Mouse (Mus musculus): Measurements from ENCODE around the gene Sema5a. TPM values are rescaled to one million over a fixed set of nuclear protein-coding genes. Genes with fewer than 3 reads are reported as not detected.
A peak's percentile ranks its signal among the peaks of the same experiment; 100 is the strongest.

Sema5a gene
- polyA plus RNA-seq, 1 experiment from 2014 or later, result 10.0 TPM

DNA sequence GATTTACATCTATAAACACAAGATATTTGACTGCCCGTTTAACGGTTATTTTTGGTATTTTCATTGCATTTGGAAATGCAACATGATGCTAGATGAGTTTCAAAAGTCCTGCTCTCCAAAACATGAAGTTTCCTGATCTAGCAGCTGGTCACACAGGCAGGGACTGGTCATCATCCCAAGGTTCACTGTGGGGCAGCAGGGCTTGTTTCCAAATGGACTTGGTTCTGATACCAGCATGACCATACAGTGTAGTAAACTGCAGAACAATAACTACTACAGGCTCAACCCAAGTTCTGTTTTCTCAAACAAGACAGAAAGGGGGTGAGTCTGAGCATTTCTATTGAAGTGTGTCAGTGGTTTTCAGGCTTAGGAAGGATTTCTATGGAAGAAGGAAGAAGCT, 314.3 kb downstream of the Sema5a start:
- WGBS, result 89% methylated on average over 2 of the region's 2 CpGs

DNA sequence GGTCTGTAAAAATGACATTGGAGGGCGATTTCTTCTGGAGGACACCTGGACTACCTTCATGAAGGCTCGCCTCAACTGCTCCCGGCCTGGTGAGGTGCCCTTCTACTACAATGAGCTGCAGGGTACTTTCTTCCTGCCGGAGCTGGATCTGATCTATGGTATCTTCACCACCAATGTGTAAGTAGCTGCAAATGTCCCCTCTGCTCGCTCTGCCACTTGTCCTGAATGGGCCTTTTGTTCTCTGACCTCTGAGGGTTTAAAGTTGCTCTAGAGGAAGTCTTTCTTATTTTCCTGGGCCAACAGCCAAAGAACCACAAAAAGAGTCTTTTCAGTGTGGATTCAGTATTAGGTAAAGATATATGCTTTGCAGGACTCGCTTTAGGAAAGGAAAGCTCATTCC, 318.0 kb downstream of the Sema5a start:
- no peak overlapping the region for H3K9ac ChIP-seq (ENCODE audit: low read length)
- no peaks in the 10 kb centered on the region for H3K27me3 ChIP-seq (ENCODE audit: control insufficient read depth, insufficient read depth, low read length)
- H3K4me2 ChIP-seq (ENCODE audit: low read length), result no peak overlapping the region
- H3K36me3 ChIP-seq (ENCODE audit: control insufficient read depth, insufficient read depth, low read length), result no peaks in the 10 kb centered on the region
- peak overlapping the region in 1 of 2 experiments; percentile 32; a peak in 1 of 4 replicates for H3K27ac ChIP-seq (replicated peaks in 1 of 2; ENCODE audit: control insufficient read depth in 1 of 2, insufficient read depth in 1 of 2, low read depth in 2 of 2, low read length in 2 of 2)
- peaks cover 0 to 2% of the 10 kb centered on the region in 2 experiments; a peak in 1 of 4 replicates for H3K4me1 ChIP-seq (ENCODE audit: control insufficient read depth in 2 of 2, insufficient read depth in 2 of 2, low read length in 2 of 2)
- 54% methylated on average over 6 of the region's 6 CpGs for WGBS
- no peaks in the 10 kb centered on the region for H3K9me3 ChIP-seq (ENCODE audit: control insufficient read depth, low read length)
- no peak overlapping the region for H3K4me3 ChIP-seq (ENCODE audit: control insufficient read depth in 1 of 2, insufficient read depth in 1 of 2, low read depth in 1 of 2, low read length in 2 of 2)
- no peak for ATAC-seq (ENCODE audit: insufficient number of reproducible peaks, insufficient read depth, low FRiP score, low read depth)

More for the DNA sequence above, 314.3 kb downstream of the Sema5a start:
- H3K9me3 ChIP-seq (ENCODE audit: control insufficient read depth, low read length), result no peaks in the 10 kb centered on the region
- H3K9ac ChIP-seq (ENCODE audit: low read length), result no peak overlapping the region
- no peak overlapping the region for H3K4me2 ChIP-seq (ENCODE audit: low read length)
- H3K36me3 ChIP-seq (ENCODE audit: control insufficient read depth, insufficient read depth, low read length), result no peaks in the 10 kb centered on the region
- H3K4me1 ChIP-seq (ENCODE audit: control insufficient read depth in 2 of 2, insufficient read depth in 2 of 2, low read length in 2 of 2), result peaks cover 0 to 2% of the 10 kb centered on the region in 2 experiments; a peak in 1 of 4 replicates
- no peak for ATAC-seq (ENCODE audit: insufficient number of reproducible peaks, insufficient read depth, low FRiP score, low read depth)
- no peaks in the 10 kb centered on the region for H3K27me3 ChIP-seq (ENCODE audit: control insufficient read depth, insufficient read depth, low read length)
- H3K27ac ChIP-seq (replicated peaks in 1 of 2; ENCODE audit: control insufficient read depth in 1 of 2, insufficient read depth in 1 of 2, low read depth in 2 of 2, low read length in 2 of 2), result no peak overlapping the region
- no peak overlapping the region for H3K4me3 ChIP-seq (ENCODE audit: control insufficient read depth in 1 of 2, insufficient read depth in 1 of 2, low read depth in 1 of 2, low read length in 2 of 2)

DNA sequence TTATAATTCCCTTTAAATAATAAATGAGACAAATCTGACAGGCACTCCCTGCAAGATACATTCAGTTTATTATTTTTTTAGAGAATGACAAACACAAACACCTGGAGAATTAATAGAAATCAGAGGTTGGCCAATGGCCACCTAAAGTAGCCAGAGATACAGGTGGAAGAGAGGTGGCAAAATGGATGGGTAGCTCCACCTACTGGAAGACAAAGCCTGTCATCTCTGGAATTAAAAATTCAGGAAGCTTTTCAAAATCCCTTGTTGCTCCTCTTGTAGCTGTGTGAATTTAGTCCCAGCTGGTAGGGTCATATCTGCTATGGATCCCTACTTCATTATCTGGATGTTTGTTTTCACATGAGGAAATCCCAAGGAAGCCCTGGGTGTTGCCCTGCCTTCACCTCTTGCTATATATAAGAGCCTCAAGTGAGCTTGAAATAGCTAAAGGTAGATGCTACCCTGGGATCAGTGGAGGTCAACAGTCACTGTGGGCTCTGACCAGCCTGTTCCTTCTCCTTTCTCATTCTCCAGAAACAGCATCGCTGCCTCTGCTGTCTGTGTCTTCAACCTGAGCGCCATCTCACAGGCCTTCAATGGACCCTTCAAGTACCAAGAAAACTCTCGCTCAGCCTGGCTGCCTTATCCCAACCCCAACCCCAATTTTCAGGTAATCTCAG, 323.7 kb downstream of the Sema5a start:
- Histone ChIP-seq H3K4me1 (ENCODE audit: control insufficient read depth in 2 of 2, insufficient read depth in 2 of 2, low read length in 2 of 2) (no peaks in the 10 kb centered on the region), H3K9me3 (ENCODE audit: control insufficient read depth, low read length) (no peaks in the 10 kb centered on the region), H3K4me3 (ENCODE audit: control insufficient read depth in 1 of 2, insufficient read depth in 1 of 2, low read depth in 1 of 2, low read length in 2 of 2) (no peak overlapping the region), H3K9ac (ENCODE audit: low read length) (no peak overlapping the region), H3K27ac (replicated peaks in 1 of 2; ENCODE audit: control insufficient read depth in 1 of 2, insufficient read depth in 1 of 2, low read depth in 2 of 2, low read length in 2 of 2) (no peak overlapping the region), H3K4me2 (ENCODE audit: low read length) (no peak overlapping the region), H3K27me3 (ENCODE audit: control insufficient read depth, insufficient read depth, low read length) (no peaks in the 10 kb centered on the region), H3K36me3 (ENCODE audit: control insufficient read depth, insufficient read depth, low read length) (no peaks in the 10 kb centered on the region)
- ATAC-seq (ENCODE audit: insufficient number of reproducible peaks, insufficient read depth, low FRiP score, low read depth), result no peak
- 90% methylated on average over 3 of the region's 3 CpGs for WGBS

DNA sequence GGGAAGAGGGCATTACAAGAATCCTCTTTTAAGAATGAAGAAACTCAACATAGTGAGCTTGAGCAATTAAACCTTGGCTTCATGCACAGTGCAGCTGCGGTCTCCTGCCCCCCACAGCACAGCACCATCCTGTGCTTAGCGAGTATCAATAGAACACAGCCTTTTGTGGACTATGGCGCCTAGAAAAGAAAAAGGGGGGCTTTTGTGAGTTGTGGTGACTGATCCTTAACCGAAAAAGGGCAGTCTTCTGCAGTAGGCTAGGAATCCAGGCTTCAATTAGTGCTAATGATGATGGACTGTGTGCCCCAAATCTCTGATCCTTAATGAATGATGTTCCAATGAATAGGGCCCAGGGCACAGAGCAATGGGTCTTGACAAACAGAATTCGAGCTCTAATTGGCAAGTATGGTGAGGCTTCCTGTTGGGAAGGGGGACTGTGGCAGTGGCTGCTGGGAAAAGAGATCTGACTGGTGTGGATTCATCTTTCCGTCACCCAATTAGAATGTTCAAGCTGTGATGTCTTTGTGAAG, 324.3 kb downstream of the Sema5a start:
- 71% methylated on average over 6 of the region's 6 CpGs for WGBS
- Histone ChIP-seq H3K27ac (replicated peaks in 1 of 2; ENCODE audit: control insufficient read depth in 1 of 2, insufficient read depth in 1 of 2, low read depth in 2 of 2, low read length in 2 of 2) (no peak overlapping the region), H3K36me3 (ENCODE audit: control insufficient read depth, insufficient read depth, low read length) (no peaks in the 10 kb centered on the region), H3K4me1 (ENCODE audit: control insufficient read depth in 2 of 2, insufficient read depth in 2 of 2, low read length in 2 of 2) (no peaks in the 10 kb centered on the region), H3K4me2 (ENCODE audit: low read length) (no peak overlapping the region), H3K9ac (ENCODE audit: low read length) (no peak overlapping the region), H3K4me3 (ENCODE audit: control insufficient read depth in 1 of 2, insufficient read depth in 1 of 2, low read depth in 1 of 2, low read length in 2 of 2) (no peak overlapping the region), H3K27me3 (ENCODE audit: control insufficient read depth, insufficient read depth, low read length) (no peaks in the 10 kb centered on the region), H3K9me3 (ENCODE audit: control insufficient read depth, low read length) (no peaks in the 10 kb centered on the region)
- ATAC-seq (ENCODE audit: insufficient number of reproducible peaks, insufficient read depth, low FRiP score, low read depth), result no peak

DNA sequence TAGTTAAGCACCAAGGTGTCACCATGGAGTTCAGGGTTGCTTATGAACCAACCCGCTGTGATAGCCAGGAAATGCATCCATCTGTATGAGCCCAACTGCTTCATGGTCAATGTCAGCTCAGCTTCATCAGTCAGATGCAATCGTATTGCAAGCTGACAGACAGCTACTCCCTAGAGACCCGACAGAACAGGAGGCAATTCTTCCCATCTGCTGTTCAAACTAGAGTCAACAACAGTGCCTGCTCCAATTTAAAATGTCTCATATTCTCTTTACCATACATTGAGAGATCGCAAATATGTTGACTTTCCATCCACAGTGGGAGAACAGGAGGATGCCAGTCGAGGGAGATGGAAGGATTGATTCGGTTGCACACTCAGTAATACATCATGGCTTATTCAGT, 329.7 kb downstream of the Sema5a start:
- 82% methylated on average over 6 of the region's 6 CpGs for WGBS
- Histone ChIP-seq H3K27me3 (ENCODE audit: control insufficient read depth, insufficient read depth, low read length) (no peaks in the 10 kb centered on the region), H3K4me1 (ENCODE audit: control insufficient read depth in 2 of 2, insufficient read depth in 2 of 2, low read length in 2 of 2) (no peaks in the 10 kb centered on the region)

DNA sequence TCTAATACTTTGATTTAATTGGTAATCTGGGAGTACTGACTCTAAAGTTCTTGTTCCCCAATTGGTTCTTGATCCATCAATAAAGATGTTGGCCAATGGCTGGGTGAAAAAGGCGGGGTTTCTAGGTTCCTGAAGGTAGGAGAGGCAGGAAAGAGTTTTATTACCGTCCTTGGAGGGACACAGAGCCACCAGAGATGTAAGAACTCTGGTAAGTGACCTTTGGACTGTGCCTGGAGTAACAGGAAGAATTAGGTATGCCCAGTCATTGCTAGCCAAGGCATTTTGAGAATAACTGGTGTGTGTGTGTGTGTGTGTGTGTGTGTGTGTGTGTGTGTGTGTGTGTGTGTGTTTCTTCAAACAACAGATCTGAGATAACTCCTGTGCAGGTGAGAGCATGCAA, 330.6 kb downstream of the Sema5a start:
- H3K36me3 ChIP-seq (ENCODE audit: control insufficient read depth, insufficient read depth, low read length), result no peaks in the 10 kb centered on the region
- WGBS, result 71% methylated on average over 2 of the region's 2 CpGs
- no peaks in the 10 kb centered on the region for H3K9me3 ChIP-seq (ENCODE audit: control insufficient read depth, low read length)
- no peaks in the 10 kb centered on the region for H3K27me3 ChIP-seq (ENCODE audit: control insufficient read depth, insufficient read depth, low read length)
- ATAC-seq (ENCODE audit: insufficient number of reproducible peaks, insufficient read depth, low FRiP score, low read depth), result no peak
- H3K4me1 ChIP-seq (ENCODE audit: control insufficient read depth in 2 of 2, insufficient read depth in 2 of 2, low read length in 2 of 2), result no peaks in the 10 kb centered on the region
- H3K4me3 ChIP-seq (ENCODE audit: control insufficient read depth in 1 of 2, insufficient read depth in 1 of 2, low read depth in 1 of 2, low read length in 2 of 2), result no peak overlapping the region
- H3K4me2 ChIP-seq (ENCODE audit: low read length), result no peak overlapping the region
- H3K27ac ChIP-seq (replicated peaks in 1 of 2; ENCODE audit: control insufficient read depth in 1 of 2, insufficient read depth in 1 of 2, low read depth in 2 of 2, low read length in 2 of 2), result no peak overlapping the region
- no peak overlapping the region for H3K9ac ChIP-seq (ENCODE audit: low read length)

More for the DNA sequence above, 329.7 kb downstream of the Sema5a start:
- H3K9me3 ChIP-seq (ENCODE audit: control insufficient read depth, low read length), result no peaks in the 10 kb centered on the region
- H3K9ac ChIP-seq (ENCODE audit: low read length), result no peak overlapping the region
- no peak for ATAC-seq (ENCODE audit: insufficient number of reproducible peaks, insufficient read depth, low FRiP score, low read depth)
- no peak overlapping the region for H3K4me2 ChIP-seq (ENCODE audit: low read length)
- no peak overlapping the region for H3K27ac ChIP-seq (replicated peaks in 1 of 2; ENCODE audit: control insufficient read depth in 1 of 2, insufficient read depth in 1 of 2, low read depth in 2 of 2, low read length in 2 of 2)
- no peaks in the 10 kb centered on the region for H3K36me3 ChIP-seq (ENCODE audit: control insufficient read depth, insufficient read depth, low read length)
- no peak overlapping the region for H3K4me3 ChIP-seq (ENCODE audit: control insufficient read depth in 1 of 2, insufficient read depth in 1 of 2, low read depth in 1 of 2, low read length in 2 of 2)

DNA sequence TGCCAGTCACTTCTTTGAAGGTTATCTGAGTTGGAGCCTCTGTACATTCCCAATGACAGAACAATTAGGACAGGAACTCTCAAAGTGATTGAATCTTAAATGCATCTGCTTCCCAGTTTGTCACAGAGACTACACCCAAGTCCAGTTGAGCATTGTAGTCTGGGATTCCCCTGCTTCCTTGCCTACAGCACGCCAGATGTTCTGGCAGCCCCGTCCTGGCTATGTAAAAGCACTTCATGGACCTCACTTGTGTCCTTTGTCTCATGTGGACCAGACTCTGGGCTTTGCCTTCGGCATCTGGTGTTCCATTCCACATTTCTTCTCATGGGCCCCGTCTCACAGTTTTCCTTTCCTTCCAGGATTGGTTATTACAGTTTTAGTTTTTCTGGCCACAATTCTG, 334.7 kb downstream of the Sema5a start:
- Histone ChIP-seq H3K4me3 (ENCODE audit: control insufficient read depth in 1 of 2, insufficient read depth in 1 of 2, low read depth in 1 of 2, low read length in 2 of 2) (no peak overlapping the region), H3K27ac (replicated peaks in 1 of 2; ENCODE audit: control insufficient read depth in 1 of 2, insufficient read depth in 1 of 2, low read depth in 2 of 2, low read length in 2 of 2) (no peak overlapping the region), H3K4me1 (ENCODE audit: control insufficient read depth in 2 of 2, insufficient read depth in 2 of 2, low read length in 2 of 2) (no peaks in the 10 kb centered on the region), H3K9ac (ENCODE audit: low read length) (no peak overlapping the region), H3K36me3 (ENCODE audit: control insufficient read depth, insufficient read depth, low read length) (no peaks in the 10 kb centered on the region), H3K9me3 (ENCODE audit: control insufficient read depth, low read length) (no peaks in the 10 kb centered on the region), H3K27me3 (ENCODE audit: control insufficient read depth, insufficient read depth, low read length) (no peaks in the 10 kb centered on the region), H3K4me2 (ENCODE audit: low read length) (no peak overlapping the region)
- 83% methylated on average over 4 of the region's 4 CpGs for WGBS
- no peak for ATAC-seq (ENCODE audit: insufficient number of reproducible peaks, insufficient read depth, low FRiP score, low read depth)

DNA sequence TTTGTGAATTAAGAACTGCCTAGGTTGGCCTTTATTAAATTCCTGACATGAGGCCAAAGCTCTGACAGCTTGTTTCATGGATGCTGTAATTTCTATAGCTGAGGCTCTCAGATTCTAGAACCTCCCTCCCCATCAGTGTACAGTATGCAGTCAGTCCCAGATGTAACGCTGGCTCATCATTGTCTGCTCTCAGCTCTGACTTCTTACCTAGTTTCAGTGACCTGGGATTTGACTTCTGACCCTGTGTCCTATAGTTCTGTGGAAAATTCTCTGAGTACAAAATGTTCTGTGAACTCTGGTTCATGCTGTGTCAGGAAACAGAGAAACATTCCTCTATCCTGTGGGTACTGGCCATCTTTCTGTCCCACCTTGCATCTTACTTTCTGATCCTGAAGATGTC, 346.0 kb downstream of the Sema5a start:
- H3K27me3 ChIP-seq (ENCODE audit: control insufficient read depth, insufficient read depth, low read length), result no peaks in the 10 kb centered on the region
- H3K4me3 ChIP-seq (ENCODE audit: control insufficient read depth in 1 of 2, insufficient read depth in 1 of 2, low read depth in 1 of 2, low read length in 2 of 2), result no peak overlapping the region
- H3K4me2 ChIP-seq (ENCODE audit: low read length), result no peak overlapping the region
- H3K36me3 ChIP-seq (ENCODE audit: control insufficient read depth, insufficient read depth, low read length), result no peaks in the 10 kb centered on the region
- 76% methylated on average over 1 of the region's 1 CpGs for WGBS
- no peak overlapping the region for H3K27ac ChIP-seq (replicated peaks in 1 of 2; ENCODE audit: control insufficient read depth in 1 of 2, insufficient read depth in 1 of 2, low read depth in 2 of 2, low read length in 2 of 2)
- no peaks in the 10 kb centered on the region for H3K9me3 ChIP-seq (ENCODE audit: control insufficient read depth, low read length)
- no peak for ATAC-seq (ENCODE audit: insufficient number of reproducible peaks, insufficient read depth, low FRiP score, low read depth)
- H3K4me1 ChIP-seq (ENCODE audit: control insufficient read depth in 2 of 2, insufficient read depth in 2 of 2, low read length in 2 of 2), result no peaks in the 10 kb centered on the region
- H3K9ac ChIP-seq (ENCODE audit: low read length), result no peak overlapping the region

Data from heart, embryonic 14.5 days (tissue).